Mouse (Mus musculus) olfactory bulb, adult 2 months (tissue): ENCODE results near the gene Fasn.

Source experiments
- CTCF ChIP-seq: fragments of 200-500 bp; IDR thresholded peaks from 2 replicates; pipeline ENCODE4 v1.5.1; 2012; ENCODE audit warnings: low read depth, mild to moderate bottlenecking, low read length, moderate library complexity; ENCODE audit not compliant: insufficient read depth
- POLR2A ChIP-seq: fragments of 200-500 bp; IDR thresholded peaks from 2 replicates; pipeline ENCODE4 v1.6.1; 2012; ENCODE audit warnings: mild to moderate bottlenecking, low read depth, low read length, moderate library complexity; ENCODE audit not compliant: insufficient read depth

- TF ChIP-seq POLR2A = peak; percentile 99
- no peak; the same call in 1 of the 2 replicates for TF ChIP-seq CTCF
Observed at GRCm38 (mm10) chr11:120823956-120824786, at the start of gene Fasn.
